Mouse (Mus musculus): ENCODE measurements around the gene Gm45208. TPM values are rescaled to one million over a fixed set of nuclear protein-coding genes. Genes with fewer than 3 reads are reported as not detected.

The Gm45208 gene
- polyA plus RNA-seq (2017; shearing (Covaris generic)), result not detected

DNA sequence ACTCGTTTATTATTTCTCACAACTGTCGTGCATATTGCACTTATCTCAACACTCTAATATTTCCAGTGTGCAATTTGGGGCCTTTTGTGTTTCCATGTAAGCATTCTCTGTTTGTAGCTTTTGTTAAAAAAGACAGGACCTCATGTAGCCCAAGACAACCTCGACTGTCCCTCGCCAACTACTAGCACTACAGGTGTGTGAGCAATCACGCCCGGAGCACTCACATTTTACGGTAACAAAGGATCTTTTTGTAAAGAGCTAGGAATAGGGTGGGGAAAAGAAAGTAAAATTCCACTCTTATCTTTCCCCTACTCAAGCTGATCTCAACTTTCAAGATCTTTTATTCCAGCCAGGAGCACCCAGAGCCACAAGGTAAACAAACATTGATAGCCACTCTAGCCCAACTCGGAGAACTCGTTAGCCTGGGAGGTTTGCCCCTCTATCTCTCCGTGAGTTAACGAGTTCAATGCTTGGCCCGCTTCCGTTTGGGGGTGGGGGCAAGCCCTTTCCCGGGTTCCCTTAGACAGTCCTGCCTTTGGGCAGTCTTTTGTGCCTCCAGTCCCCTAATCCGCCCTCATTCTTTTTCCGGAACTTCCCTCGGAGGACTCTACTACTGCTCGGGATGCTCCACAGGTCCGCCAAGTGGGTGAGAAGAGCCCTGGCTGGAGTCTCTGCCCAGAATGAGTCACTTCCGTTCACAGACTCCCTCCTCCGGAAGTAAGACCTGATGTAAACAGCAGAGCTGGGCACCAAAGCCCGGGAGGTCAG is at the start of gene Gm45208:
Gene Gm45208 (plus strand): TSS at position 732 of the 768 bp plus-strand sequence.

DNA sequence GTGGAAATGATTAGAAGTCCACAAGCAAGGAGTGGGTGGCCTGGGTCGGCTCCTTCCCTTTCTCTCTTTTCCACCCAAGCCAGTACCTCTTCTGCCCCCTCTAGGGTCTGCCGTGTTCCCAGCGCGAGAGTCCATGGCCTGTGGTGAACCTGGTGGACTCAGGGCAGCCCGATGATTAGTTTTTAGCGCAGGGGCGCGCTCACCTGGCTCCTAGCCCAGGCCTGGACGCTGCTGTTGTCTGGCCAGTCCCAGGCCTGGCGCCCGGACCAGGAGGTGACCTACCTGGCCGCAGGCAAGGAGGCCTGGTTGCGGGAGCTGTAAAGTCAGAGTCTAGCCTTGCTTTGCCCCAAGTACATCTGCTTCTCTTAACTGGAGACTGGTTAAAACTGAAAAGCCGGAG is 41.2 kb upstream of the Gm45208 start, which contains the start of gene Magix:
Gene Magix (minus strand): TSS at position 388 of the 400 bp plus-strand sequence.

DNA sequence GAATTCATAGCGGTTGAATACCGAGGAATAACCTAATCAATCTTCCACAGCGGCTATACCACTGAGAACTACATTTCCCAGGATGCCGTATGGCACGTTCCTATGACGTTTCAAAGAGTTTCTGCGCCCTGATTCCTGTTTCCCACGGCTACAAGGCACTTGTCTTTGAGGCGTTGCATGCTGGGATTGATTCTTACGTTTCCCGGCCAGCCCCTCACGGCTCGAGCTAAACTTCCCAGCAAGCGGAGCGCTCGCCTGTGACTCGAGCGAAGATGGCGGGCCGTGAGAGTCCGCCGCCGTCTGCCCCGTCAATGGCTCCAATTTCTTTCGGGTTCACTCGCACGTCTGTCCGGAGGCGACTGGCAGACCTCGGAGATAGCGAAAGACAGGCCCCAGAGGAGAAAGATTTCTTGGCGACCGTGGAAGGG is 25.1 kb upstream of the Gm45208 start, which contains the start of gene Gpkow:
Gene Gpkow (plus strand): TSS at position 178 of the 428 bp plus-strand sequence.

DNA sequence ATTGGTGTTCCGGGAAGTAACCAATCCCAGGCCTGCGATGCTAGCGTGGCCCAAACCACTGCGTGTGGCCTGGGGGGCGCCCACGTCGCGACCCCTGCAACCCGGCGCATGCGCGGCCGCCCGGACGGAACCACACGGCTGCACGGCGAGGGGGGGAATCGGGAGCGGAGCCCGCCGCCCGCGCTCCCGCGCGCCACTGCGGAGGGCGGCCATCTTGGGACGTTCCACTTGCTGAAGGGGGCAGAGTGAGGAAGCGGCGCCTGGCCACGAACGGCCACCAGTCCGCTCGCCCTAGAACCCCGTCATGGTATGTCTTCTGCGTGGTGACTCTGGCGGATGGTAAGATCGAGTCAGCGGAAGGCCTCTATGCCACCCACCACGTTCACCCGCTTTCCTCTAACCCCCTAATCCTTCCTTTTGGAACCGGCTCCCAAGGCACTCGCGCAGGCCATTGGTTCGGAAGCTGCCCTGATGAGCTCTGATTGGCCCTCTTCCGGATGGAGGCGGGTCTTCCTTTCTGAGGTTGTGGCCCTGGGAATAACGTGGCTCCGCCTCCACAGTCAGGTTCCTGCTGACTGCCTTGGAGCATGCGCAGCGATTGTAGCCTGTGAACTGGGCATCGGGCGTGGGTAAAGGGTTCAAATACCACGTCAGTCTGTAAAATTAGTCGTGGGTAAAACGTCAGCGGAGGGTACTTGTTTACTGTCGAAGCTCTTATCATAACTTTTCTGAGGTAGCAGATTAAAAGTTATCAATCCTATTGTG is 7.7 kb upstream of the Gm45208 start, which contains the start of gene Wdr45:
Gene Wdr45 (plus strand): TSS at position 199 of the 765 bp plus-strand sequence.

DNA sequence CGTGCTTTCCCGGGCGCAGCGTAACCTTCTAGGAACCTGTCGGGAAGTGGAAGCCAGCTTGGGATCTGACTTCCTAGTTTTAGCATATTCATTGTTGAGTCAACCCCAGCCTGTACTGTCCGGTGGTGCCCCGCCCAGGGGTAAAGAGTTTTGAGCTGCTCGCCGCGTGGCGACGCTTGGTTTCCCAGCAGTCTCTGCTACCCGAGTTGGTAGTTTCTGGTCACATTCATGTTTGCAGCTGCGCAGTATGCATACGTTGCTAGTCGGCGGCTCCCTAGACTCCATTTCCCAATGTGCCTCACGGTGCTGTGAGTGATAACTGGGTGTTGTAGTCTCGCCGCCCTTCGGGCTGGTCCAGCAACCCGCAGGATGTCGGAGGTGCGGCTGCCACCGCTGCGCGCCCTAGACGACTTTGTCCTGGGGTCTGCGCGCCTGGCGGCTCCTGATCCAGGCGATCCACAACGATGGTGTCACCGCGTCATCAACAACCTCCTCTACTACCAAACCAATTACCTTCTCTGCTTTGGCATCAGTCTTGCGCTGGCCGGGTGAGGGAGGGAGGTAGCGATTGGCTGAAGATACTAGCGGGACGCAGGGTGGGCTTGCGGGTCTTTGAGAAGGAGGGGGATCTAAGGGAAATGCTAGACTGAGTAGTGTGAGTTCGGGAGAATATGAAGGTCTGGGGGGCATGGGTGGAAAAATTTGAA is 6.3 kb downstream of the Gm45208 start, which contains the start of gene Praf2:
Gene Praf2 (plus strand): TSS at position 225 of the 707 bp plus-strand sequence.

DNA sequence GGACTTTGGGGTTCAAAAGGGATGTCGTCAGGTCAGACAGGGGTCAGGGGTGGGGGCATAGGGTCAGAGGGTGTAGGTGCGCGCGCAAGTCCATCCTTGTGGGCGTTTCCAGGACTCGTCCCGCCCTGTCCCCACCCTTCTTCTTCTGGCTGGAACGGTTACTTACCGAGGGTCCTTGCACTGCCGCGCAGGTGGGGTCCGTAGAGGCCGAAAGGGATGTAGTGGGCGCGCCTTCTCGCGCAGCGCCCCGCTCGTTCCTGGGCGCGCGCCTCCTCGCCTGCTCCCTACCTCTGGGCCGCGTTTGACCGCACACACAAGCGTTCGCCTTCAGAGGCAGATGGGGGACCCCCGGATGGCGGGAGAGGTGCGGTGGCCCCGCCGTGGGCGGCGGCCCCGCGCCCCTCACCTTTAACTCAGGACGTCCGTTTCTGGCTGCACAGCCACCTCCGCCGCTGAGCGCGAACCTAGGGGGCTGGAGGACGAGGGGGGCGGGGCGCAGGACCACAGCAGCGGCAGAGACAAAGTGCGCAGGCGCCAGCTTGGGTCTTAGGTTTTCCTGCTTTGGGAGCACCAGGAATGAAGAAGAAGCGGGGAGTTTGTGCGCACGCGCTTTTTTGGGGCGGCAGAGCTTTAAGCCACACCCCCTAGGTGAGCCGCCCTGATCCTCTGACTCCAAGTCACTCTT is 28.5 kb downstream of the Gm45208 start, which contains the start of gene Ccdc120:
Gene Ccdc120 (minus strand): TSS at position 474 of the 685 bp plus-strand sequence.

DNA sequence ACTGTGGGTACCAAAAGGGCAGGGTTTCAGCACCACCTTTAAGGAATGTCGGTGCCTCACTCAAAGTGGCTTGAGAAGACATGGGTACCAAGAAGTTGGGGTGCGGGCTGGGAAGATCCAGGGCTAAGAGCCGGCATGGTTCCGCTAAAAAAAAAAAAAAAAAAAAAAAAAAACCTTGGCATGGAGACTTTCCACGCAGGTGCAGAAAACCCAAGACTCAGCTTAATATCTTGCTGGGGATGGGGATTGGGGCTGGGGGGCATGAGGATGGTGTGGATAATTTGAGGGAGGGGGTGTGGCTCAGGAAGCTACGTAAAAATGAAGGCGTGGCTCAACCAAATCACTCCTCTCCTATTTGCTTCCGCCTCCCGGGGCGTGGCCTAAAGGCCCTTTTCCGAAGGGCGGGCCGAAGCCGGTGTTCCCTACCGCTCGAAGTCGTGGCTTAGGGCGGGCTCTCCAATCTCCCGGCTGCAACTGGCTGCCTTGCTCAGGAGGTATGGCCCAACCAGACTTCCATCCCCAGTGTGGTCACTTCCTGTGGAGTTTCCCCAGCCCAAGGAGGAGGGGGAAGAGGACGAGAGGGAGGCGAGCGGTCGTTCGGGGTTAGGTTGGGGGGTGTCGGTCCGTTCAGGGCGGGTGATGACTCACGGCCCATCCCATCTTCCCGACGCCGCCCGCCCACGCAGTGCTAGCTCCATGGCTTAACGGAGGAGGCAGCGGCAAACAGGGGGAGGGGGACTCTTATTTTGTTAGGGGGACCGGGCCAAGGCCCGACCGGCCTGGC is 40.3 kb downstream of the Gm45208 start, which contains the start of gene Tfe3:
Gene Tfe3 (plus strand): TSS at position 424 of the 784 bp plus-strand sequence.

Other genes starting within 250 kb of the Gm45208 start
- gene Foxp3, start 148.6 kb upstream of the Gm45208 start, polyA plus RNA-seq (2017; shearing (Covaris generic)), result not detected
- gene Ppp1r3f, start 148.0 kb upstream of the Gm45208 start, polyA plus RNA-seq (2017; shearing (Covaris generic)), result 2.9 TPM
- 12.1 TPM for gene Ccdc22, start 116.7 kb upstream of the Gm45208 start, polyA plus RNA-seq (2017; shearing (Covaris generic))
- 0.76 TPM for gene Cacna1f, start 115.2 kb upstream of the Gm45208 start, polyA plus RNA-seq (2017; shearing (Covaris generic))
- gene Syp, start 83.8 kb upstream of the Gm45208 start, polyA plus RNA-seq (2017; shearing (Covaris generic)), result 0.46 TPM
- gene Prickle3, start 65.0 kb upstream of the Gm45208 start, polyA plus RNA-seq (2017; shearing (Covaris generic)), result 21.7 TPM
- 39.3 TPM for gene Plp2, start 50.9 kb upstream of the Gm45208 start, polyA plus RNA-seq (2017; shearing (Covaris generic))
- gene Magix, start 41.0 kb upstream of the Gm45208 start, polyA plus RNA-seq (2017; shearing (Covaris generic)), result 0.35 TPM
- 78.2 TPM for gene Gpkow, start 25.1 kb upstream of the Gm45208 start, polyA plus RNA-seq (2017; shearing (Covaris generic))
- gene Wdr45, start 7.9 kb upstream of the Gm45208 start, polyA plus RNA-seq (2017; shearing (Covaris generic)), result 93.4 TPM
- gene Praf2, start 6.2 kb downstream of the Gm45208 start, polyA plus RNA-seq (2017; shearing (Covaris generic)), result 31.4 TPM
- gene Ccdc120, start 28.7 kb downstream of the Gm45208 start, polyA plus RNA-seq (2017; shearing (Covaris generic)), result not detected
- 85.1 TPM for gene Tfe3, start 40.3 kb downstream of the Gm45208 start, polyA plus RNA-seq (2017; shearing (Covaris generic))
- gene Gripap1, start 67.5 kb downstream of the Gm45208 start, polyA plus RNA-seq (2017; shearing (Covaris generic)), result 124 TPM
- not detected for gene Kcnd1, start 100.0 kb downstream of the Gm45208 start, polyA plus RNA-seq (2017; shearing (Covaris generic))
- gene Otud5, start 119.1 kb downstream of the Gm45208 start, polyA plus RNA-seq (2017; shearing (Covaris generic)), result 202 TPM
- 320 TPM for gene Pim2, start 156.0 kb downstream of the Gm45208 start, polyA plus RNA-seq (2017; shearing (Covaris generic))
- gene Slc35a2, start 161.8 kb downstream of the Gm45208 start, polyA plus RNA-seq (2017; shearing (Covaris generic)), result 52.3 TPM
- 158 TPM for gene Pqbp1, start 177.0 kb downstream of the Gm45208 start, polyA plus RNA-seq (2017; shearing (Covaris generic))
- gene Timm17b, start 177.1 kb downstream of the Gm45208 start, polyA plus RNA-seq (2017; shearing (Covaris generic)), result 93.8 TPM
- not detected for gene Gm10491, start 185.6 kb downstream of the Gm45208 start, polyA plus RNA-seq (2017; shearing (Covaris generic))
- not detected for gene Gm10490, start 187.3 kb downstream of the Gm45208 start, polyA plus RNA-seq (2017; shearing (Covaris generic))
- gene Pcsk1n, start 197.6 kb downstream of the Gm45208 start, polyA plus RNA-seq (2017; shearing (Covaris generic)), result not detected
- not detected for gene Eras, start 206.4 kb downstream of the Gm45208 start, polyA plus RNA-seq (2017; shearing (Covaris generic))
- gene Hdac6, start 225.6 kb downstream of the Gm45208 start, polyA plus RNA-seq (2017; shearing (Covaris generic)), result 15.1 TPM

Data from effector memory CD4-positive, alpha-beta T cell, adult 7 months (primary cell).